Mouse (Mus musculus) CH12.LX (cell line): ENCODE measurements at regions not wholly inside any gene's neighbourhood (a gene's known extent, or its start where the extent isn't known, plus 50 kb on each side); places are given as distances from the start of the nearest gene placed in this dataset.

Experiments used
- DNase-seq: peaks from one replicate; pipeline ENCODE4 v3.0.0-alpha.2; 2013; ENCODE audit errors: extremely low read depth
- H3K27ac ChIP-seq: 2 replicates; pipeline ENCODE4 v1.5.1; 2012; ENCODE audit warnings: low read depth, mild to moderate bottlenecking, control low read depth, moderate library complexity; ENCODE audit not compliant: insufficient read depth
- H3K27me3 ChIP-seq: replicated peaks from 2 replicates; pipeline ENCODE3; 2012; ENCODE audit warnings: inconsistent platforms
- H3K36me3 ChIP-seq, 2 experiments: replicated peaks in 1 of 2; 2 replicates each; pipeline versions ENCODE3 to v1.6.1; 2012; ENCODE audit warnings: inconsistent platforms in 1 of 2, low read length in 1 of 2, mild to moderate bottlenecking in 1 of 2, mixed read lengths in 1 of 2, moderate library complexity in 1 of 2; ENCODE audit not compliant: control insufficient read depth in 1 of 2, insufficient read depth in 1 of 2
- H3K4me1 ChIP-seq, 2 experiments: 2 replicates each; pipeline ENCODE4 v1.6.1; 2012; ENCODE audit warnings: inconsistent platforms in 1 of 2, moderate library complexity in 1 of 2; ENCODE audit not compliant: insufficient read depth in 2 of 2, control insufficient read depth in 1 of 2
- H3K4me2 ChIP-seq: 2 replicates; pipeline ENCODE4 v1.6.1; 2012; ENCODE audit warnings: low read depth, mild to moderate bottlenecking, control low read depth; ENCODE audit not compliant: poor library complexity, insufficient read depth, severe bottlenecking
- H3K4me3 ChIP-seq, 3 experiments: fragments of 150-350 bp in 1 of 3; sonication (generic) in 1 of 3; replicated peaks in 1 of 3; 2 replicates each; pipeline versions ENCODE3 to v1.5.1; 2011 to 2012; ENCODE audit warnings: low read depth in 2 of 3, low read length in 2 of 3, mild to moderate bottlenecking in 2 of 3, moderate library complexity in 2 of 3, control low read depth in 1 of 3, improper control_type of control experiment in 1 of 3, inconsistent platforms in 1 of 3, mixed read lengths in 1 of 3; ENCODE audit not compliant: poor library complexity in 1 of 3
- H3K79me2 ChIP-seq: replicated peaks from 2 replicates; pipeline ENCODE4 v1.6.1; 2012; ENCODE audit warnings: mild to moderate bottlenecking, moderate library complexity; ENCODE audit not compliant: control insufficient read depth, poor library complexity, insufficient read depth, severe bottlenecking; ENCODE audit errors: extremely low read depth
- H3K9ac ChIP-seq: 2 replicates; pipeline ENCODE4 v1.6.1; 2012; ENCODE audit warnings: low read depth, mild to moderate bottlenecking, control low read depth, moderate library complexity; ENCODE audit not compliant: insufficient read depth
- H3K9me3 ChIP-seq: replicated peaks from 2 replicates; pipeline ENCODE3; 2012; ENCODE audit warnings: low read length, inconsistent platforms, mixed read lengths
- E2F4 ChIP-seq: IDR thresholded peaks from 2 replicates; pipeline ENCODE4 v1.6.1; 2011; ENCODE audit warnings: low read depth, low read length, improper control_type of control experiment; ENCODE audit not compliant: insufficient replicate concordance
- ETS1 ChIP-seq: conservative IDR thresholded peaks from 2 replicates; pipeline ENCODE4 v1.6.1; 2012; ENCODE audit warnings: low read depth, mild to moderate bottlenecking, inconsistent platforms, low read length, improper control_type of control experiment, moderate library complexity
- GABPA ChIP-seq: IDR thresholded peaks from 2 replicates; pipeline ENCODE4 v1.6.1; 2012; ENCODE audit warnings: low read depth, low read length, improper control_type of control experiment, inconsistent platforms; ENCODE audit not compliant: insufficient replicate concordance
- HCFC1 ChIP-seq: IDR thresholded peaks from 2 replicates; pipeline ENCODE4 v1.6.1; 2012; ENCODE audit warnings: low read depth, mild to moderate bottlenecking, inconsistent platforms, low read length, improper control_type of control experiment
- IRF4 ChIP-seq: IDR thresholded peaks from 2 replicates; pipeline ENCODE4 v1.6.1; 2014; ENCODE audit warnings: low read depth, mild to moderate bottlenecking, inconsistent platforms, low read length, improper control_type of control experiment
- JUND ChIP-seq: conservative IDR thresholded peaks from 2 replicates; pipeline ENCODE4 v1.6.1; 2011; ENCODE audit warnings: low read depth, low read length, improper control_type of control experiment
- KAT2A ChIP-seq: IDR thresholded peaks from 2 replicates; pipeline ENCODE4 v1.6.1; 2012; ENCODE audit warnings: low read length, improper control_type of control experiment, inconsistent platforms; ENCODE audit not compliant: insufficient replicate concordance
- MAFK ChIP-seq: IDR thresholded peaks from 2 replicates; pipeline ENCODE4 v1.6.1; 2011; ENCODE audit warnings: low read length, improper control_type of control experiment; ENCODE audit not compliant: insufficient replicate concordance
- MAZ ChIP-seq: IDR thresholded peaks from 2 replicates; pipeline ENCODE4 v1.6.1; 2012; ENCODE audit warnings: low read depth, mild to moderate bottlenecking, inconsistent platforms, low read length, improper control_type of control experiment, moderate library complexity
- MXI1 ChIP-seq: IDR thresholded peaks from 2 replicates; pipeline ENCODE4 v1.6.1; 2011; ENCODE audit warnings: mild to moderate bottlenecking, low read depth, low read length, improper control_type of control experiment
- MYC ChIP-seq: IDR thresholded peaks from 2 replicates; pipeline ENCODE4 v1.6.1; 2011; ENCODE audit warnings: low read depth, mild to moderate bottlenecking, improper control_type of control experiment, low read length
- NRF1 ChIP-seq: IDR thresholded peaks from 2 replicates; pipeline ENCODE4 v1.6.1; 2014; ENCODE audit warnings: low read depth, mild to moderate bottlenecking, inconsistent platforms, low read length, improper control_type of control experiment, moderate library complexity
- PAX5 ChIP-seq: IDR thresholded peaks from 2 replicates; pipeline ENCODE4 v1.6.1; 2012; ENCODE audit warnings: low read length, inconsistent platforms, mixed read lengths
- POLR2A ChIP-seq: IDR thresholded peaks from 2 replicates; pipeline ENCODE4 v1.6.1; 2011; ENCODE audit warnings: low read depth, mild to moderate bottlenecking, improper control_type of control experiment, low read length
- RCOR1 ChIP-seq: conservative IDR thresholded peaks from 2 replicates; pipeline ENCODE4 v1.6.1; 2012; ENCODE audit warnings: low read depth, mild to moderate bottlenecking, inconsistent platforms, low read length, improper control_type of control experiment
- SMC3 ChIP-seq: IDR thresholded peaks from 2 replicates; pipeline ENCODE4 v1.6.1; 2011; ENCODE audit warnings: low read depth, low read length, improper control_type of control experiment
- TBP ChIP-seq: conservative IDR thresholded peaks from 2 replicates; pipeline ENCODE4 v1.6.1; 2011; ENCODE audit warnings: low read depth, low read length, improper control_type of control experiment
- UBTF ChIP-seq: IDR thresholded peaks from 2 replicates; pipeline ENCODE4 v1.6.1; 2012; ENCODE audit warnings: low read depth, mild to moderate bottlenecking, inconsistent platforms, low read length, improper control_type of control experiment, moderate library complexity
- USF1 ChIP-seq: IDR thresholded peaks from 2 replicates; pipeline ENCODE4 v1.6.1; 2014; ENCODE audit warnings: low read depth, mild to moderate bottlenecking, inconsistent platforms, low read length, improper control_type of control experiment
- ZC3H11A ChIP-seq: IDR thresholded peaks from 2 replicates; pipeline ENCODE4 v1.6.1; 2012; ENCODE audit warnings: low read depth, mild to moderate bottlenecking, inconsistent platforms, low read length, improper control_type of control experiment
- ZKSCAN1 ChIP-seq: IDR thresholded peaks from 2 replicates; pipeline ENCODE4 v1.6.1; 2012; ENCODE audit warnings: low read depth, inconsistent platforms, low read length, improper control_type of control experiment, borderline replicate concordance
- ZMIZ1 ChIP-seq: IDR thresholded peaks from 2 replicates; pipeline ENCODE4 v1.6.1; 2012; ENCODE audit warnings: low read depth, mild to moderate bottlenecking, inconsistent platforms, low read length, improper control_type of control experiment
- dilution Hi-C: fragments of 300-500 bp; cut with MboI; formaldehyde crosslinking; loops from 2 replicates; pipeline ENCODE4 v1.14.3; 2020; ENCODE audit warnings: low sequenced_read_pairs; ENCODE audit not compliant: extremely low pct_unique_long_range_greater_than_20kb, extremely low pct_ligation_motif_present
- in situ Hi-C: fragments of 300-500 bp; cut with MboI; formaldehyde crosslinking; loops from 3 replicates; pipeline ENCODE4 v1.14.3; 2019; ENCODE audit warnings: low sequenced_read_pairs, low pct_ligation_motif_present, low pct_unique_long_range_greater_than_20kb, mixed read lengths

DNA sequence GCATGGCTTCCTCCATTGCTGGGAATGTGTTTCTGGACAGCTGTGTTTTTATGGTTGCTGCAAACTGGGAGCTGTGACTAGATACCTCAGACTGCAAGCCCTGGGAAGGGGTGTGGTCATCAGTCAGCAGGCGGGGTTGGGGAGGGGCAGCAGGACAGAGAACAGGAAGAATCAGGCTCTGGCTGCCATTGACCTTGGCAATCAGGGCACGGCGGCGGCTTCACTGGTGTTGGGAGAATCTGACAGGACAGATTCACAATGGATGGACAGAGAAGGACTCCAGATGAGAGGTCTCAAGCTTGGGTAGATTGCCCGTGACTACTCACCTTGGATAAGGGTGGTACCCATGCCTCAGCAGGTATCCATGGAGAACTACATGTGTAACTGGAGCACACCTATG lies 64.5 kb upstream of the Ajap1 start:
- Histone ChIP-seq H3K9me3 (peaks cover 90% of the 10 kb centered on the region), H3K4me2 (no peak overlapping the region), H3K27ac (no peak overlapping the region), H3K4me3 (no peak overlapping the region), H3K9ac (no peak overlapping the region), H3K27me3 (no peaks in the 10 kb centered on the region), H3K36me3 (no peaks in the 10 kb centered on the region), H3K4me1 (no peaks in the 10 kb centered on the region), H3K79me2 (no peaks in the 10 kb centered on the region)
- in situ Hi-C loops (no loop called here), dilution Hi-C loops (no loop called here)
- no peak for TF ChIP-seq KAT2A
- TF ChIP-seq JUND = no peak
- no peak for TF ChIP-seq ZC3H11A
- no peak for TF ChIP-seq POLR2A
- TF ChIP-seq NRF1 = no peak
- TF ChIP-seq SMC3 = no peak
- TF ChIP-seq ZKSCAN1 = no peak
- no peak for TF ChIP-seq MYC
- no peak for TF ChIP-seq RCOR1
- TF ChIP-seq IRF4 = no peak
- TF ChIP-seq GABPA = no peak
- no peak for TF ChIP-seq MXI1
- DNase-seq = no peak

DNA sequence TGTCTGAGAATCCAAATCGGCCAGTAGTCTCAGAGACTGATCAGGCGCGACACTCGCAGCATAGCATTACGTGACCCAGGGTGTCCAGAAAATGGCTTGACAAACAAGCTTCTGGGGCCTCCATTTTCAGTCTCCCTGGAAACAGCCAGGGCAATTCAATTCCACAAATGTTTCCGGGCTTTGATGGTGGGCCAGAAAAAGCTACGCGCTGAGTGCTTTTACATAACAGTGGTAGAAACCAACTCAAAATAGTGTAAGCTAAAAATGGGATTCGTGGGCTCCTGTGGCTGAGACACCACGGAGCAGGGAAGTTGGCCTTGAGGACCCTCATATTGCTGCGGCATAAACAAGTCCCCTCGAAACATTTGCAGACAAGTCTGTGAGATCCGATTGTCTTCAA lies 65.3 kb upstream of the Ajap1 start:
- Histone ChIP-seq H3K27ac (no peak overlapping the region), H3K4me3 (no peak overlapping the region), H3K79me2 (no peaks in the 10 kb centered on the region), H3K4me1 (no peaks in the 10 kb centered on the region), H3K27me3 (no peaks in the 10 kb centered on the region), H3K9me3 (peaks cover 89% of the 10 kb centered on the region), H3K4me2 (no peak overlapping the region), H3K36me3 (no peaks in the 10 kb centered on the region), H3K9ac (no peak overlapping the region)
- in situ Hi-C loops (no loop called here), dilution Hi-C loops (no loop called here)
- no peak for DNase-seq
- TF ChIP-seq USF1 (no peak), ETS1 (no peak), ZKSCAN1 (no peak), HCFC1 (no peak)

DNA sequence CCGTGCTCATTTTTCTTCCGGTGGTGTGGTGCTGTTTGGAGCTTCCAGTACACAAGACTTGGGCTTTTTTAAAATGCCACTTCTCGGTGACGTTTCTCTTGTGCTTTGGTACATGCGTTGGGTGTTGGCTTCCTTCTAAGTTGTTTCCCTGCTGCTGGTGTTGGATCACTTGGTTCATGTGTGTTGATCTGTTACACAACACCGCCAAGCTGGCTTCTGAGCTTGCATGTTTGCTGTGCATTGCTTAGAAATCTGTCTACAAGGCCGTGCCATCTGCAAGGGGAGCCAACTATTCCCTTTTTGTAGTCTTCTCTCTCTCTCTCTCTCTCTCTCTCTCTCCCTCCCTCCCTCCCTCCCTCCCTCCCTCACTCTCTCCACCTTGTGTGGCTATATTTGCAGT lies 68.7 kb upstream of the Ajap1 start:
- no peaks in the 10 kb centered on the region for H3K4me1 ChIP-seq
- in situ Hi-C loops = no loop called here
- H3K27ac ChIP-seq = no peak overlapping the region
- no peak overlapping the region for H3K4me3 ChIP-seq
- dilution Hi-C loops = no loop called here
- no peak overlapping the region for H3K9ac ChIP-seq
- no peaks in the 10 kb centered on the region for H3K36me3 ChIP-seq
- TF ChIP-seq PAX5 = no peak
- TF ChIP-seq GABPA = no peak
- no peak for TF ChIP-seq USF1
- no peak for TF ChIP-seq POLR2A
- no peak for TF ChIP-seq ZMIZ1
- TF ChIP-seq NRF1 = no peak
- TF ChIP-seq MAZ = no peak
- no peak for TF ChIP-seq TBP
- TF ChIP-seq UBTF = no peak
- no peak for TF ChIP-seq MAFK
- TF ChIP-seq E2F4 = no peak
- no peaks in the 10 kb centered on the region for H3K79me2 ChIP-seq
- DNase-seq = no peak
- H3K27me3 ChIP-seq = no peaks in the 10 kb centered on the region
- H3K9me3 ChIP-seq = peaks cover 87% of the 10 kb centered on the region
- no peak overlapping the region for H3K4me2 ChIP-seq
